Mouse (Mus musculus): Measurements from ENCODE around the gene Taldo1.

Gene Taldo1

GRCm38 (mm10) chr7:141391625-141392551 is at the start of gene Taldo1:
Gene Taldo1 (plus strand): TSS chr7:141392199.
- DNase-seq: peak; percentile 96

- DNase-seq: no peak
Measured at GRCm38 (mm10) chr7:141343230-141343629, 48.8 kb upstream of the Taldo1 start.

GRCm38 (mm10) chr7:141343696-141344095 is 48.3 kb upstream of the Taldo1 start:
- no peak for DNase-seq

- DNase-seq: no peak
Measured at GRCm38 (mm10) chr7:141344787-141345186, 47.2 kb upstream of the Taldo1 start.

GRCm38 (mm10) chr7:141351061-141351460 is 40.9 kb upstream of the Taldo1 start:
- DNase-seq: no peak

- no peak for DNase-seq
Measured at GRCm38 (mm10) chr7:141355051-141355450, 36.9 kb upstream of the Taldo1 start.

GRCm38 (mm10) chr7:141355626-141356326 is 36.2 kb upstream of the Taldo1 start:
- peak; percentile 58 for DNase-seq

- peak; percentile 59 for DNase-seq
Measured at GRCm38 (mm10) chr7:141356971-141357370, 35.0 kb upstream of the Taldo1 start.

GRCm38 (mm10) chr7:141361510-141361909 is 30.5 kb upstream of the Taldo1 start:
- DNase-seq: no peak

- peak; percentile 80 for DNase-seq
Measured at GRCm38 (mm10) chr7:141363106-141363751, 28.8 kb upstream of the Taldo1 start.

GRCm38 (mm10) chr7:141363752-141364125 is 28.3 kb upstream of the Taldo1 start:
- DNase-seq: no peak

- no peak for DNase-seq
Measured at GRCm38 (mm10) chr7:141364349-141365048, 27.5 kb upstream of the Taldo1 start.

GRCm38 (mm10) chr7:141365049-141365445 is 27.0 kb upstream of the Taldo1 start:
- DNase-seq: peak; percentile 71

- no peak for DNase-seq
Measured at GRCm38 (mm10) chr7:141367358-141367757, 24.6 kb upstream of the Taldo1 start.

GRCm38 (mm10) chr7:141369918-141370317 is 22.1 kb upstream of the Taldo1 start:
- DNase-seq: no peak

GRCm38 (mm10) chr7:141371942-141372595 is 19.9 kb upstream of the Taldo1 start:
- no peak for DNase-seq

- DNase-seq: no peak
Measured at GRCm38 (mm10) chr7:141373611-141374010, 18.4 kb upstream of the Taldo1 start.

- no peak for DNase-seq
Measured at GRCm38 (mm10) chr7:141374399-141374798, 17.6 kb upstream of the Taldo1 start.

GRCm38 (mm10) chr7:141379584-141379983 is 12.4 kb upstream of the Taldo1 start:
- no peak for DNase-seq

- peak; percentile 56 for DNase-seq
Measured at GRCm38 (mm10) chr7:141381068-141381835, 10.7 kb upstream of the Taldo1 start.

- no peak for DNase-seq
Measured at GRCm38 (mm10) chr7:141387807-141388486, 4.1 kb upstream of the Taldo1 start.

Measured in layer of hippocampus, adult 9-11 months (tissue).